ENCODE assay signal across 9 mouse cellular contexts in the genomic region with DNA sequence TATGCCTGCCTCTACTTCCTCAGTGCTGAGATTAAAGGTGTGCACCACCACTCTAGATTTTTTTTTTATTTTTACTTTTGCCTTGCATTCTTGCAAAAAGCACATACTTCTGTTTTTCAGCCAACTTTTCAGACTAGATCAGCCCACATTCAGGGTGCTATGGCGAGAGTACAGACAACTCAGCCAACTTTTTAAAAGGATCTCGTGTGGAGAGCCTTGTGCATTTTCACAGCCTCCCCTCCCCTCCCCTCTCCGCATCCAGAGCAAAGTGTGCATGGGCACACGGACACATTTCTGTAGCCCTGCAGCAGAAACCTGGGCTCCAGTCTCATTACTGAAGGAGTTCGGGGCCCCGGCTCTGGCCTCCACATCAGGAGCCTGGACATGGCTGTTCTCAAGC.
"Had no signal": no experiment of that assay in that cellular context is flagged by ENCODE, and none has a peak within 500 bp of the region (broad histone marks: within the 10 kb centered on the region; RNA-seq: fewer than 3 reads in every experiment).

No protein-coding gene starts in this region.

- DNase-seq: retina, postnatal 1 day; right cerebral cortex, postnatal 25 days; right cerebral cortex, postnatal 4 days; spleen, adult 18-20 months; thymus, adult 18-20 months; thymus, adult 2 months; thymus, postnatal 14 days; thymus, postnatal 25 days; thymus, postnatal 4 days had no signal
